Mouse (Mus musculus) spleen, adult 2 months (tissue): ENCODE data around the gene Grap2.

ENCODE experiments used
- CTCF ChIP-seq: fragments of 200-500 bp; IDR thresholded peaks from 2 replicates; pipeline ENCODE4 v1.5.1; 2011; ENCODE audit warnings: mild to moderate bottlenecking, inconsistent platforms; ENCODE audit not compliant: insufficient read depth, insufficient read length, insufficient replicate concordance; ENCODE audit errors: extremely low read depth
- POLR2A ChIP-seq: fragments of 200-500 bp; IDR thresholded peaks from 2 replicates; pipeline ENCODE4 v1.6.1; 2011; ENCODE audit warnings: low read depth, low read length, inconsistent platforms

GRCm38 (mm10) chr15:80614500-80615289 lies 42.3 kb downstream of the Grap2 start:
- TF ChIP-seq POLR2A (no peak), CTCF (no peak)
